Mouse (Mus musculus) kidney, postnatal 0 days (tissue): ENCODE measurements around the gene Acp5. TPM values are rescaled to one million over a fixed set of nuclear protein-coding genes. Genes with fewer than 3 reads are reported as not detected.

ENCODE experiments used
- ATAC-seq: fragments of 200-750 bp; cut with Nextera tagmentation; replicated peaks from 2 replicates; pipeline ENCODE4 v1.8.0; 2017; ENCODE audit warnings: low read depth, moderate number of reproducible peaks, moderate TSS enrichment, moderate library complexity; ENCODE audit not compliant: low FRiP score
- DNase-seq: peaks from one replicate; pipeline ENCODE4 v3.0.0-alpha.2; 2016; ENCODE audit warnings: low spot score
- H3K27ac ChIP-seq: fragments of 300-500 bp; sonication (generic); 2 replicates; pipeline ENCODE4 v1.5.1; 2014; ENCODE audit warnings: mild to moderate bottlenecking
- H3K27me3 ChIP-seq: fragments of 300-500 bp; sonication (generic); 2 replicates; pipeline ENCODE4 v1.6.1; 2014; ENCODE audit warnings: low read length, mixed read lengths; ENCODE audit not compliant: insufficient read depth
- H3K36me3 ChIP-seq: fragments of 300-500 bp; sonication (generic); 2 replicates; pipeline ENCODE4 v1.6.1; 2014; ENCODE audit warnings: low read length, mixed read lengths; ENCODE audit not compliant: insufficient read depth
- H3K4me1 ChIP-seq: fragments of 300-500 bp; sonication (generic); replicated peaks from 2 replicates; pipeline ENCODE4 v1.6.1; 2014; ENCODE audit warnings: antibody characterized with exemption, low read length, mixed read lengths; ENCODE audit not compliant: insufficient read depth
- H3K4me2 ChIP-seq: fragments of 300-500 bp; sonication (generic); 2 replicates; pipeline ENCODE4 v1.6.1; 2014; ENCODE audit warnings: mild to moderate bottlenecking, low read length, moderate library complexity, mixed read lengths
- H3K4me3 ChIP-seq: fragments of 300-500 bp; sonication (generic); replicated peaks from 2 replicates; pipeline ENCODE4 v1.5.1; 2014; ENCODE audit warnings: low read depth, low read length
- H3K9ac ChIP-seq: fragments of 300-500 bp; sonication (generic); 2 replicates; pipeline ENCODE4 v1.6.1; 2014; ENCODE audit warnings: low read depth, low read length
- H3K9me3 ChIP-seq: fragments of 300-500 bp; sonication (generic); replicated peaks from 2 replicates; pipeline ENCODE4 v1.6.1; 2016; ENCODE audit warnings: low read length, inconsistent platforms, mixed read lengths
- CTCF ChIP-seq: IDR thresholded peaks from 2 replicates; pipeline ENCODE4 v1.5.1; 2016; ENCODE audit warnings: antibody characterized with exemption, low read depth, mild to moderate bottlenecking, moderate library complexity
- WGBS: fragments of 180-500 bp; shearing (Covaris S2); extraction: QIAGEN DNeasy Blood & Tissue Kit; methylation state at CpG from one replicate; pipeline ENCODE4 v1.1.7; 2014; 5-methylcytosine and 5-hydroxymethylcytosine counted together
- microRNA-seq: library from miRNA; unstranded; fragments of <30 nt; microRNA quantifications from one replicate; pipeline ENCODE4, GENCODE M21; 2016
- polyA plus RNA-seq: library from polyadenylated mRNA; unstranded; fragments of >200 nt; fragmentation: Nextera tagmentation; extraction: Ambion mirVana; gene quantifications from 2 replicates; pipeline ENCODE4 v1.2.1, GENCODE M21; 2015

Gene Acp5
- polyA plus RNA-seq, 1 experiment from 2014 or later: 6.3 TPM

GRCm38 (mm10) chr9:22084667-22085021, 50.9 kb downstream of the Acp5 start:
- no peak for ATAC-seq
- H3K27ac ChIP-seq: peak overlapping the region; percentile 77

More at GRCm38 (mm10) chr9:22084667-22085021, 50.9 kb downstream of the Acp5 start:
- Histone ChIP-seq H3K4me1 (no peaks in the 10 kb centered on the region), H3K9ac (peak overlapping the region; percentile 63), H3K4me2 (peak overlapping the region; percentile 64), H3K4me3 (peak overlapping the region; percentile 67), H3K36me3 (0 out of 2 replicates have a peak, but pooled peaks cover 4% of the 10 kb centered on the region), H3K27me3 (no peaks in the 10 kb centered on the region), H3K9me3 (no peaks in the 10 kb centered on the region)
- WGBS: 28% methylated on average over 4 of the region's 4 CpGs
- DNase-seq: no peak
- TF ChIP-seq CTCF: no peak

Small RNA genes within 50 kb of the gene (microRNA-seq; reads per million reads assigned to microRNA genes)
- gene Mir7084: not detected

Other genes with a start within 250 kb of the Acp5 start
- 12.0 and 13.3 TPM in 2 replicates for gene Rab3d, start 217.5 kb downstream of the Acp5 start, polyA plus RNA-seq
- 1.8 and 2.0 TPM in 2 replicates for gene Ccdc159, start 208.2 kb downstream of the Acp5 start, polyA plus RNA-seq
- 82.9 and 83.7 TPM in 2 replicates for gene Tmem205, start 208.2 kb downstream of the Acp5 start, polyA plus RNA-seq
- 4.3 and 4.8 TPM in 2 replicates for gene Plppr2, start 198.7 kb downstream of the Acp5 start, polyA plus RNA-seq
- gene Swsap1, start 180.0 kb downstream of the Acp5 start, polyA plus RNA-seq: 7.5 and 8.1 TPM in 2 replicates
- 16.1 and 17.2 TPM in 2 replicates for gene Epor, start 172.2 kb downstream of the Acp5 start, polyA plus RNA-seq
- 26.8 and 29.2 TPM in 2 replicates for gene Rgl3, start 146.3 kb downstream of the Acp5 start, polyA plus RNA-seq
- gene Ccdc151, start 133.1 kb downstream of the Acp5 start, polyA plus RNA-seq: 1.2 and 1.4 TPM in 2 replicates
- gene Prkcsh, start 132.9 kb downstream of the Acp5 start, polyA plus RNA-seq: 79.6 and 92.8 TPM in 2 replicates
- gene Elavl3, start 83.7 kb downstream of the Acp5 start, polyA plus RNA-seq: 0.05 and 0.12 TPM in 2 replicates
- not detected in 2 replicates for gene Gm49318, start 64.5 kb downstream of the Acp5 start, polyA plus RNA-seq
- gene Zfp653, start 64.3 kb downstream of the Acp5 start, polyA plus RNA-seq: 8.3 and 8.9 TPM in 2 replicates
- gene Ecsit, start 50.3 kb downstream of the Acp5 start, polyA plus RNA-seq: 56.2 and 61.3 TPM in 2 replicates
- gene Cnn1, start 36.5 kb downstream of the Acp5 start, polyA plus RNA-seq: 27.9 and 30.8 TPM in 2 replicates
- gene Elof1, start 18.5 kb downstream of the Acp5 start, polyA plus RNA-seq: 160 and 172 TPM in 2 replicates
- 102 and 111 TPM in 2 replicates for gene Pigyl, start 21.1 kb upstream of the Acp5 start, polyA plus RNA-seq
- gene Zfp872, start 52.4 kb upstream of the Acp5 start, polyA plus RNA-seq: 0.11 and 0.18 TPM in 2 replicates
- gene Zfp809, start 90.0 kb upstream of the Acp5 start, polyA plus RNA-seq: 12.6 and 14.5 TPM in 2 replicates
- gene Zfp599, start 124.2 kb upstream of the Acp5 start, polyA plus RNA-seq: 3.1 and 3.3 TPM in 2 replicates
- 16.9 and 18.2 TPM in 2 replicates for gene Zfp810, start 171.9 kb upstream of the Acp5 start, polyA plus RNA-seq